Mouse (Mus musculus) hindbrain, embryonic 11.5 days (tissue): ENCODE measurements at regions not wholly inside any gene's neighbourhood (a gene's known extent, or its start where the extent isn't known, plus 50 kb on each side); places are given as distances from the start of the nearest gene placed in this dataset.

Experiments used
- ATAC-seq: fragments of 200-750 bp; cut with Nextera tagmentation; 2 replicates; pipeline ENCODE4 v1.8.0; 2017; ENCODE audit warnings: mild to moderate bottlenecking, moderate TSS enrichment, moderate library complexity; ENCODE audit not compliant: low FRiP score
- DNase-seq: peaks from one replicate; pipeline ENCODE4 v3.0.0-alpha.2; 2015; ENCODE audit warnings: low spot score
- H3K27ac ChIP-seq: fragments of 300-500 bp; sonication (generic); 2 replicates; pipeline ENCODE4 v1.5.1; 2014; ENCODE audit warnings: mild to moderate bottlenecking, low read depth, low read length
- H3K27me3 ChIP-seq: fragments of 300-500 bp; sonication (generic); 2 replicates; pipeline ENCODE4 v1.6.1; 2014; ENCODE audit warnings: mild to moderate bottlenecking, low read length, moderate library complexity, mixed read lengths; ENCODE audit not compliant: control insufficient read depth, insufficient read depth
- H3K36me3 ChIP-seq: fragments of 300-500 bp; sonication (generic); 2 replicates; pipeline ENCODE4 v1.6.1; 2014; ENCODE audit warnings: mild to moderate bottlenecking, low read length, moderate library complexity, mixed read lengths; ENCODE audit not compliant: control insufficient read depth, insufficient read depth
- H3K4me1 ChIP-seq: fragments of 300-500 bp; sonication (generic); replicated peaks from 2 replicates; pipeline ENCODE4 v1.6.1; 2014; ENCODE audit warnings: low read length, mixed read lengths; ENCODE audit not compliant: control insufficient read depth, insufficient read depth
- H3K4me2 ChIP-seq: fragments of 300-500 bp; sonication (generic); replicated peaks from 2 replicates; pipeline ENCODE4 v1.6.1; 2014; ENCODE audit warnings: mild to moderate bottlenecking, low read depth, low read length
- H3K4me3 ChIP-seq: fragments of 300-500 bp; sonication (generic); 2 replicates; pipeline ENCODE4 v1.5.1; 2014; ENCODE audit warnings: low read depth, low read length
- H3K9ac ChIP-seq: fragments of 300-500 bp; sonication (generic); 2 replicates; pipeline ENCODE4 v1.6.1; 2014; ENCODE audit warnings: low read depth, low read length
- H3K9me3 ChIP-seq: fragments of 300-500 bp; sonication (generic); 2 replicates; pipeline ENCODE4 v1.6.1; 2016; ENCODE audit warnings: low read length; ENCODE audit not compliant: control insufficient read depth
- WGBS: fragments of 180-500 bp; shearing (Covaris S2); extraction: QIAGEN DNeasy Blood & Tissue Kit; methylation state at CpG from one replicate; pipeline ENCODE4 v1.1.7; 2014; 5-methylcytosine and 5-hydroxymethylcytosine counted together

GRCm38 (mm10) chr1:73593653-73594385 is 530.4 kb downstream of the Tns1 start:
- no peak for DNase-seq
- Histone ChIP-seq H3K4me1 (no peaks in the 10 kb centered on the region), H3K9ac (no peak overlapping the region), H3K27me3 (no peaks in the 10 kb centered on the region), H3K4me2 (no peak overlapping the region), H3K27ac (no peak overlapping the region), H3K4me3 (no peak overlapping the region), H3K36me3 (no peaks in the 10 kb centered on the region), H3K9me3 (no peaks in the 10 kb centered on the region)
- WGBS = 83% methylated on average over 9 of the region's 9 CpGs
- ATAC-seq = no peak

DNA sequence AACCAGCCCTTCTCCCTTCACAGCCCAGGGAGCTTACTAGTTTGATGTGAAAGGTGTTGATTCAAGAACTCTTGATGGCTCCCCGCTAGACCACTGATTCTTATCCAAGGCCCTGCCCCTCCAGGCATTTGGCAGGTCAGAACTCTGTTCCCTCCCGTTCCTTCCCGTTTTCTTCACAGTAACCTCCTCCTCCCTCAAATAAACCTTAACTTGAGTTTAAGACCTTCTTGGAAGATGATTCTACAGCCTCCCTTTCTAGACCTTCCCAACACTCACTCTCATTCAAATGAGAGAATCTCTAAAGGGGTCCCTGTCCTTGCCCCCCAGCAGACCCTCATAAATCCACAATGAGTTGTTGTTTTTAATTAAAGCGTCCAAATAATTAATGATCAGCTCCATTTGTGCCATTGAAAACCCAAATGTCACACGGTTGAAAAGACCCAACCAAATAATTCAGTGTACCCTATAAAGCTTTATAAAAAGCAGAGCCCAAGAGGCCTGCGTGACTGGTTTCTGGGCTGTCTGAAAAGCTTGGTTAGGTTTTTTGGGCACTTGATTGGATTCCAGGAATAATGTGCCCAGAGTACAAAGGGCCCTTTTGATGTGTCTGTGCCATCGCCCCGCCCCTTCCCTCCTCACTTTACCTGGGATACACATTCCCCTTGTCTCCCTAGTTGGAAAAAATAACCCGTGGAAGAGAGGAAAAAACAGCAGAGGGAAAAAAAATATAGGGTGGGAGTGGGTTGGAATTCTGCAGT is 532.7 kb downstream of the Tns1 start:
- Histone ChIP-seq H3K9me3 (no peaks in the 10 kb centered on the region), H3K36me3 (no peaks in the 10 kb centered on the region), H3K4me1 (no peaks in the 10 kb centered on the region), H3K9ac (no peak overlapping the region), H3K4me2 (no peak overlapping the region), H3K27ac (no peak overlapping the region), H3K4me3 (no peak overlapping the region), H3K27me3 (no peaks in the 10 kb centered on the region)
- DNase-seq = no peak
- 58% methylated on average over 9 of the region's 9 CpGs for WGBS
- ATAC-seq = no peak

- H3K4me2 ChIP-seq = no peak overlapping the region
- H3K36me3 ChIP-seq = no peaks in the 10 kb centered on the region
- H3K4me3 ChIP-seq = no peak overlapping the region
- no peaks in the 10 kb centered on the region for H3K27me3 ChIP-seq
- DNase-seq (no peak), ATAC-seq (no peak)
- 95% methylated on average over 3 of the region's 3 CpGs for WGBS
- H3K9ac ChIP-seq = no peak overlapping the region
- no peak overlapping the region for H3K27ac ChIP-seq
- no peaks in the 10 kb centered on the region for H3K9me3 ChIP-seq
- no peaks in the 10 kb centered on the region for H3K4me1 ChIP-seq
These were observed 544.6 kb downstream of the Tns1 start for GRCm38 (mm10) chr1:73579680-73580079.

- H3K9me3 ChIP-seq = no peaks in the 10 kb centered on the region
- no peaks in the 10 kb centered on the region for H3K4me1 ChIP-seq
- ATAC-seq = no peak
- WGBS = 97% methylated on average over 1 of the region's 1 CpGs
- H3K4me2 ChIP-seq = no peak overlapping the region
- no peak overlapping the region for H3K27ac ChIP-seq
- no peak overlapping the region for H3K9ac ChIP-seq
- no peak overlapping the region for H3K4me3 ChIP-seq
- no peak for DNase-seq
- H3K36me3 ChIP-seq = no peaks in the 10 kb centered on the region
- no peaks in the 10 kb centered on the region for H3K27me3 ChIP-seq
These were observed 547.2 kb downstream of the Tns1 start for GRCm38 (mm10) chr1:73577019-73577418.

- Histone ChIP-seq H3K4me2 (no peak overlapping the region), H3K36me3 (no peaks in the 10 kb centered on the region), H3K27ac (no peak overlapping the region), H3K4me1 (no peaks in the 10 kb centered on the region), H3K9ac (no peak overlapping the region), H3K9me3 (no peaks in the 10 kb centered on the region), H3K27me3 (no peaks in the 10 kb centered on the region), H3K4me3 (no peak overlapping the region)
- DNase-seq (no peak), ATAC-seq (no peak)
- WGBS = 87% methylated on average over 1 of the region's 1 CpGs
These were observed 548.6 kb downstream of the Tns1 start for GRCm38 (mm10) chr1:73575694-73576093.

DNA sequence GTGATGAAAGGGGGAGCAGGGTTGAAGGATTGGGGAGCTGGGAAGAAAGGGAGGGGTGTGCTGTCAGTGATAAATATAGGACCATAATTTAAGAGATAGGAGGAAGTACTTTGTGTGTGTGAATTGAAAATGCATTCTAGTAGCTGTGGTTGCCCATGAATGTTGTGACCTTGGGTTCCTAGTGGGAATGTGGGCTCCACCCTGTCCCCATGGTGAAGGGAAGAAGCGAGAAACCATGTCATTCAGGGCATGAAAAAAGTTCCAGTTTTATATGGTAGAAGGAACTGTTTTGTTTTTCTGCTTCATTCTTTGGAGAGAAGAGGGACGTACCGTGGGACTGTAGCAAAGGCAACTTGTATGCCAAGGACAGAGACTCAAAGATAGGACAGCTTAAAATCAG is 553.3 kb downstream of the Tns1 start:
- H3K4me3 ChIP-seq = no peak overlapping the region
- no peak overlapping the region for H3K27ac ChIP-seq
- H3K9me3 ChIP-seq = no peaks in the 10 kb centered on the region
- no peak for DNase-seq
- no peak overlapping the region for H3K4me2 ChIP-seq
- H3K9ac ChIP-seq = no peak overlapping the region
- H3K36me3 ChIP-seq = no peaks in the 10 kb centered on the region
- 83% methylated on average over 3 of the region's 3 CpGs for WGBS
- ATAC-seq = no peak
- no peaks in the 10 kb centered on the region for H3K27me3 ChIP-seq
- H3K4me1 ChIP-seq = no peaks in the 10 kb centered on the region

DNA sequence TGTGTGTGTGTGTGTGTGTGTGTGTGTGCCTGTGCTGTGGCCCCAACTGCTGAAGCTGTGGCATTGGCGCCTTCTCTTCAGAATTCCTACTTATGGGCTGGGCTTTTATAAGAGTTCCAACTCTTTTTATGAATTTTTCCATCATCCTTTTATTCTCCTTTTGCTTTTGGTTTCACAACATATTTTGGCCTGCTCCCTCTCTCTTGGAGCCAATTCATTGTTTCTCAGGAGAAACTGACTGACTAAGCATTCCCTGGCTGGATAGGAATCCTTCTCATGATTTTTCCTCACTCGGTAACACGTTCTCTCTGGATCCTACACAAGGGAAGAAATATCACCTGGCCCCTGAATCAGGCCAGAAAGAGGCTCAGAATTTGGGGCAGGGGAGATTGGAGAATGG is 551.1 kb upstream of the Tnp1 start:
- no peak for ATAC-seq
- Histone ChIP-seq H3K4me2 (no peak overlapping the region), H3K27me3 (no peaks in the 10 kb centered on the region), H3K9me3 (no peaks in the 10 kb centered on the region), H3K36me3 (no peaks in the 10 kb centered on the region), H3K4me1 (no peaks in the 10 kb centered on the region), H3K27ac (no peak overlapping the region), H3K4me3 (no peak overlapping the region), H3K9ac (no peak overlapping the region)
- DNase-seq = no peak
- 98% methylated on average over 3 of the region's 3 CpGs for WGBS

DNA sequence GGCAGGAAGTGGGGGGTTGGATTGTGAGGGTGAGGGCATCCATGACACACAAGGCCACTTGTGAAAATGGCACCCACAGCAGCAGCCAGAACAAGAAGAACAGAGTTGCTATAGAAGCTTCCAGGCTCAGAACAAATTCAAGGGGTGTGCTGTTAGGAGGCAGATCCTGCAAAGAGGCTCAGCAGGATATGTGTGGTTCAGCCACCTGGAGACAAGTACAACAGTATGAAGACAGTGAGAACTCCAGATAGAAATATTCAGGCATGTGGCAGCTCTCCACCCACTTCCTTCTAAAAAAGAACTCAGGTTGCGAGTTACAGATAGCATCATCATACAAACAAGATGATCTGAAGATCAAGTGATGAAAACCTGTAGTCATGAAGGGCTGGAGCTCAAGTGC is 544.9 kb upstream of the Tnp1 start:
- no peaks in the 10 kb centered on the region for H3K27me3 ChIP-seq
- no peaks in the 10 kb centered on the region for H3K9me3 ChIP-seq
- ATAC-seq = no peak
- H3K27ac ChIP-seq = no peak overlapping the region
- WGBS = 94% methylated on average over 1 of the region's 1 CpGs
- no peaks in the 10 kb centered on the region for H3K4me1 ChIP-seq
- no peak overlapping the region for H3K4me2 ChIP-seq
- DNase-seq = no peak
- H3K9ac ChIP-seq = no peak overlapping the region
- H3K36me3 ChIP-seq = no peaks in the 10 kb centered on the region
- no peak overlapping the region for H3K4me3 ChIP-seq

DNA sequence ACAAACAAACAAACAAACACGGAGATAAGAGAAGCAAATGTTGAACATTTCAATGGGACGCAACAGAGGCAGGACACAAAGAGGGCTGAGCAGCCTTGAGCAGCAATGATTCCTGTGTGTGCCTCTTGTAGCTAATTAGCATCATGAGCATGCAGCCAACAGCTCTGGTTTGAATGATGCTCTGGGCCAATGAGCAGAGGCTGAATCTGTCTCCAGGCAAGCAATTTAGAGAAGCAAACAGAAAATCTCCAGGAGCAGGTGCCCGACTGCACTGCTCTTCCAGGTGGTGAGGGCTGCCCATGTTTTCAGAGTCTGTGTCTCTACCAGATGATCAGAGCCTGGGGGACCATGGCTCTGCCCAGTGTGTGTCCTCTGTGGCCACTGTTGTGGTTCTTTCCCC is 532.2 kb upstream of the Tnp1 start:
- no peaks in the 10 kb centered on the region for H3K27me3 ChIP-seq
- DNase-seq (no peak), ATAC-seq (no peak)
- no peak overlapping the region for H3K27ac ChIP-seq
- H3K4me3 ChIP-seq = no peak overlapping the region
- no peak overlapping the region for H3K9ac ChIP-seq
- H3K4me2 ChIP-seq = no peak overlapping the region
- H3K9me3 ChIP-seq = no peaks in the 10 kb centered on the region
- no peaks in the 10 kb centered on the region for H3K36me3 ChIP-seq
- H3K4me1 ChIP-seq = no peaks in the 10 kb centered on the region
- WGBS = 79% methylated on average over 3 of the region's 3 CpGs
